Mouse (Mus musculus) hindbrain, embryonic 10.5 days (tissue): ENCODE data around the gene Ncan. TPM values are rescaled to one million over a fixed set of nuclear protein-coding genes. Genes with fewer than 3 reads are reported as not detected.
A peak's percentile ranks its signal among the peaks of the same experiment; 100 is the strongest.
"Not testable (repeated sequence)": the region's sequence is repeated elsewhere in the genome, so short reads cannot be mapped to it uniquely, and the experiment has no call there.

Experiments used
- DNase-seq: peaks from one replicate; pipeline ENCODE4 v3.0.0-alpha.2; 2017; ENCODE audit warnings: low spot score
- H3K27ac ChIP-seq: fragments of 300-500 bp; sonication (generic); 2 replicates; pipeline ENCODE4 v1.5.1; 2016; ENCODE audit warnings: mild to moderate bottlenecking, moderate library complexity
- H3K27me3 ChIP-seq: fragments of 300-500 bp; sonication (generic); 2 replicates; pipeline ENCODE4 v1.6.1; 2016; ENCODE audit warnings: mild to moderate bottlenecking; ENCODE audit not compliant: poor library complexity, insufficient read depth, severe bottlenecking
- H3K36me3 ChIP-seq: fragments of 300-500 bp; sonication (generic); 2 replicates; pipeline ENCODE4 v1.6.1; 2016; ENCODE audit warnings: mild to moderate bottlenecking, moderate library complexity
- H3K4me1 ChIP-seq: fragments of 300-500 bp; sonication (generic); replicated peaks from 2 replicates; pipeline ENCODE4 v1.6.1; 2016; ENCODE audit warnings: mild to moderate bottlenecking
- H3K4me3 ChIP-seq: fragments of 300-500 bp; sonication (generic); 2 replicates; pipeline ENCODE4 v1.5.1; 2016; ENCODE audit warnings: mild to moderate bottlenecking, moderate library complexity
- H3K9me3 ChIP-seq: fragments of 300-500 bp; sonication (generic); 2 replicates; pipeline ENCODE4 v1.6.1; 2016; ENCODE audit warnings: mild to moderate bottlenecking, moderate library complexity
- WGBS: fragments of 180-500 bp; shearing (Covaris S2); methylation state at CpG from one replicate; pipeline ENCODE4 v1.1.7; 2016; 5-methylcytosine and 5-hydroxymethylcytosine counted together
- polyA plus RNA-seq: library from polyadenylated mRNA; unstranded; fragments of >200 nt; fragmentation: Nextera tagmentation; extraction: Ambion mirVana; gene quantifications from 2 replicates; pipeline ENCODE4 v1.2.1, GENCODE M21; 2016

Ncan gene
- polyA plus RNA-seq, 1 experiment from 2014 or later = 67.1 TPM

GRCm38 (mm10) chr8:70050434-70050833 lies 70.2 kb downstream of the Ncan start:
- H3K36me3 ChIP-seq = peaks cover 75% of the 10 kb centered on the region

GRCm38 (mm10) chr8:70049662-70050061 lies 71.0 kb downstream of the Ncan start:
- Histone ChIP-seq H3K36me3 (peaks cover 67% of the 10 kb centered on the region), H3K9me3 (no peaks in the 10 kb centered on the region), H3K4me3 (no peak overlapping the region), H3K4me1 (no peaks in the 10 kb centered on the region), H3K27ac (no peak overlapping the region), H3K27me3 (no peaks in the 10 kb centered on the region)
- no peak for DNase-seq

More at GRCm38 (mm10) chr8:70050434-70050833, 70.2 kb downstream of the Ncan start:
- not testable (repeated sequence) for H3K27me3 ChIP-seq, H3K27ac ChIP-seq, H3K4me1 ChIP-seq, H3K9me3 ChIP-seq, DNase-seq, H3K4me3 ChIP-seq
- WGBS = 92% methylated on average over 5 of the region's 5 CpGs

GRCm38 (mm10) chr8:70043996-70044395 lies 76.7 kb downstream of the Ncan start:
- Histone ChIP-seq H3K4me3 (peak overlapping the region; percentile 88), H3K36me3 (peaks cover 16% of the 10 kb centered on the region), H3K9me3 (no peaks in the 10 kb centered on the region), H3K4me1 (peaks cover 40% of the 10 kb centered on the region), H3K27ac (0 out of 2 replicates have a peak overlapping the region, but pooled peaks have one; percentile 23), H3K27me3 (no peaks in the 10 kb centered on the region)
- WGBS = 89% methylated on average over 5 of the region's 5 CpGs
- DNase-seq = no peak

Other genes starting within 250 kb of the Ncan start
- 0.44 and 0.47 TPM in 2 replicates for gene Cilp2, start 233.2 kb downstream of the Ncan start, polyA plus RNA-seq
- gene Tssk6, start 218.7 kb downstream of the Ncan start, polyA plus RNA-seq = 4.7 and 4.8 TPM in 2 replicates
- 166 and 177 TPM in 2 replicates for gene Ndufa13, start 218.3 kb downstream of the Ncan start, polyA plus RNA-seq
- gene Yjefn3, start 218.2 kb downstream of the Ncan start, polyA plus RNA-seq = 4.9 and 7.3 TPM in 2 replicates
- gene Gatad2a, start 124.5 kb downstream of the Ncan start, polyA plus RNA-seq = 46.9 and 50.3 TPM in 2 replicates
- 62.6 and 66.8 TPM in 2 replicates for gene Mau2, start 78.1 kb downstream of the Ncan start, polyA plus RNA-seq
- gene Sugp1, start 78.1 kb downstream of the Ncan start, polyA plus RNA-seq = 51.3 and 54.2 TPM in 2 replicates
- 0.56 and 0.88 TPM in 2 replicates for gene Tm6sf2, start 47.9 kb downstream of the Ncan start, polyA plus RNA-seq
- 0.12 and 0.20 TPM in 2 replicates for gene Hapln4, start 37.4 kb downstream of the Ncan start, polyA plus RNA-seq
- gene Nr2c2ap, start 10.5 kb upstream of the Ncan start, polyA plus RNA-seq = 37.0 and 38.0 TPM in 2 replicates
- 19.5 and 20.6 TPM in 2 replicates for gene Rfxank, start 18.3 kb upstream of the Ncan start, polyA plus RNA-seq
- gene Borcs8, start 18.6 kb upstream of the Ncan start, polyA plus RNA-seq = 46.9 and 48.3 TPM in 2 replicates
- gene Mef2b, start 18.8 kb upstream of the Ncan start, polyA plus RNA-seq = 0.58 and 0.76 TPM in 2 replicates
- 56.2 and 64.9 TPM in 2 replicates for gene Tmem161a, start 51.5 kb upstream of the Ncan start, polyA plus RNA-seq
- gene Slc25a42, start 91.4 kb upstream of the Ncan start, polyA plus RNA-seq = 2.6 and 3.5 TPM in 2 replicates
- gene Sugp2, start 113.4 kb upstream of the Ncan start, polyA plus RNA-seq = 56.1 and 58.2 TPM in 2 replicates
- 39.7 and 40.9 TPM in 2 replicates for gene Armc6, start 113.6 kb upstream of the Ncan start, polyA plus RNA-seq
- 107 and 108 TPM in 2 replicates for gene Homer3, start 162.0 kb upstream of the Ncan start, polyA plus RNA-seq
- 54.4 and 54.8 TPM in 2 replicates for gene Ddx49, start 181.6 kb upstream of the Ncan start, polyA plus RNA-seq
- 324 and 329 TPM in 2 replicates for gene Cope, start 181.6 kb upstream of the Ncan start, polyA plus RNA-seq
- 3.0 and 7.3 TPM in 2 replicates for gene Cers1, start 194.9 kb upstream of the Ncan start, polyA plus RNA-seq
- gene Gdf1, start 208.9 kb upstream of the Ncan start, polyA plus RNA-seq = 2.9 and 4.3 TPM in 2 replicates
- gene Upf1, start 232.4 kb upstream of the Ncan start, polyA plus RNA-seq = 19.0 and 25.0 TPM in 2 replicates